Mouse (Mus musculus) 416B (cell line): ENCODE measurements around the gene Morn5.

Source experiments
- DNase-seq: peaks from one replicate; pipeline ENCODE4 v3.0.0; 2011; ENCODE audit warnings: low read depth

The Morn5 gene

GRCm38 (mm10) chr2:36104956-36105741 is 55.9 kb downstream of the Morn5 start, which contains the start of gene Lhx6:
Lhx6 (minus strand) TSS chr2:36105408.
- DNase-seq = peak; percentile 74

- no peak for DNase-seq
Observed at GRCm38 (mm10) chr2:36108615-36109014, 59.4 kb downstream of the Morn5 start.

GRCm38 (mm10) chr2:36112632-36113031 is 63.4 kb downstream of the Morn5 start:
- DNase-seq = peak; percentile 21

- peak; percentile 32 for DNase-seq
Observed at GRCm38 (mm10) chr2:36126795-36127429, 77.7 kb downstream of the Morn5 start.

- DNase-seq = no peak
Observed at GRCm38 (mm10) chr2:36127973-36128372, 78.7 kb downstream of the Morn5 start.

GRCm38 (mm10) chr2:36129051-36129450 is 79.8 kb downstream of the Morn5 start:
- DNase-seq = no peak
